Comparison of ENCODE assay signal across 20 mouse cellular contexts in genomic region chr17:18715501-18715900, GRCm38 (mm10).
A peak's percentile ranks its signal among the peaks of the same experiment; 100 is the strongest.
DNase-seq lines count a peak whose midpoint lies in the region.
"Had no signal": no experiment of that assay in that cellular context is flagged by ENCODE, and none has a peak within 500 bp of the region (broad histone marks: within the 10 kb centered on the region; RNA-seq: fewer than 3 reads in every experiment).

No protein-coding gene starts in this region.

- H3K27me3 ChIP-seq in limb, embryonic 10.5 days (ENCODE audit: low read depth, poor library complexity, severe bottlenecking): no peaks in the 10 kb centered on the region
- H3K27me3 ChIP-seq: embryonic facial prominence, embryonic 13.5 days; forebrain, embryonic 12.5 days; forebrain, embryonic 15.5 days; hindbrain, embryonic 13.5 days had no signal

- H3K27ac ChIP-seq in limb, embryonic 10.5 days: no peak overlapping the region
- H3K27ac ChIP-seq: embryonic facial prominence, embryonic 13.5 days; forebrain, embryonic 12.5 days; forebrain, embryonic 15.5 days; hindbrain, embryonic 10.5 days; hindbrain, embryonic 13.5 days had no signal

- no peaks in the 10 kb centered on the region for H3K4me1 ChIP-seq in limb, embryonic 10.5 days
- H3K4me1 ChIP-seq: embryonic facial prominence, embryonic 13.5 days; forebrain, embryonic 12.5 days; forebrain, embryonic 15.5 days; hindbrain, embryonic 10.5 days; hindbrain, embryonic 13.5 days had no signal

- H3K4me3 ChIP-seq in limb, embryonic 10.5 days: no peak overlapping the region
- H3K4me3 ChIP-seq: embryonic facial prominence, embryonic 13.5 days; erythroblast, embryonic 14.5 days; forebrain, embryonic 12.5 days; forebrain, embryonic 15.5 days; hindbrain, embryonic 10.5 days; hindbrain, embryonic 13.5 days had no signal

- peak; percentile 18 for DNase-seq in thymus, postnatal 25 days
- no peak for DNase-seq in thymus, postnatal 0 days (ENCODE audit: low spot score)
- DNase-seq in A20 (ENCODE audit: low read depth, low spot score): peak; percentile 9
- DNase-seq in R1 (ENCODE audit: low read depth, low spot score): peak; percentile 9
- peak; percentile 39 for DNase-seq in thymus, postnatal 4 days
- DNase-seq in limb, embryonic 10.5 days (ENCODE audit: low spot score): no peak
- no peak for DNase-seq in spleen, adult 18-20 months
- DNase-seq: adrenal gland, postnatal 10 days; adrenal gland, postnatal 36 days; cerebellum, adult 18-20 months; cerebellum, adult 9-10 months; cerebellum, postnatal 14 days; gastrocnemius, postnatal 10 days; heart, adult 11 months had no signal

- 46% methylated on average over 2 of the region's 2 CpGs for WGBS in limb, embryonic 10.5 days

- no peaks in the 10 kb centered on the region for H3K36me3 ChIP-seq in limb, embryonic 10.5 days
- H3K36me3 ChIP-seq: embryonic facial prominence, embryonic 13.5 days; forebrain, embryonic 12.5 days; forebrain, embryonic 15.5 days; hindbrain, embryonic 10.5 days; hindbrain, embryonic 13.5 days had no signal

- peaks cover 2% of the 10 kb centered on the region; the same call in 1 of the 2 replicates for H3K9me3 ChIP-seq in limb, embryonic 10.5 days (replicated peaks)

Comparison
In these comparisons a context has a peak if more than half of its experiments do, and no peak if none do; other contexts are left out.
1. DNase-seq: peak in thymus, postnatal 25 days (single experiment), A20 (single experiment), R1 (single experiment) and thymus, postnatal 4 days (single experiment); none in thymus, postnatal 0 days (single experiment), limb, embryonic 10.5 days (single experiment) and spleen, adult 18-20 months (0 of 2).